16 mouse cellular contexts compared by ENCODE assay signal in the genomic region with DNA sequence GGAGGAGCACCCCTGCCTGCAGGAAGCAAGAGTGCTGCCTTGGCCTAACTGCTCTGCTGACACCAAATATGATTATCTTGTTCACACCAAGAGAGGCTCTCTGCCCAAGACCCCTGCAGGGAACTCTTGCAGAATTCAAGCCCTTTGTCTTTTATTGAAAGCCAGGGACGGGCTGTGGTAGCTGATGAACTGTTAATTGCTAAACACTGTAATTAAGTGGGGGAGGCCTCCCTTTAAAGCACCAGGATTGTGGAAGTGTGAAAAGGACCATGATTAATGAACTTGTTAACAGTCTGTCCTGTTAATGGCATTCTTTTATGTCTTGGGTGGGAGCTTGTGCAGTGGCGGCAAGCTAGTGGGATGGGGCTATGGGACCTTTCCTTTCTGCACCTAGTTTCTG.
"Had no signal": no experiment of that assay in that cellular context is flagged by ENCODE, and none has a peak within 500 bp of the region (broad histone marks: within the 10 kb centered on the region; RNA-seq: fewer than 3 reads in every experiment).

No protein-coding gene starts in this region.

- H3K27me3 ChIP-seq: liver, embryonic 13.5 days; lung, embryonic 15.5 days; midbrain, embryonic 12.5 days; stomach, embryonic 15.5 days had no signal

- H3K9me3 ChIP-seq: liver, embryonic 13.5 days; lung, embryonic 15.5 days; midbrain, embryonic 12.5 days; neural tube, embryonic 12.5 days; stomach, embryonic 15.5 days had no signal

- H3K27ac ChIP-seq: kidney, postnatal 0 days; layer of hippocampus, adult 2 months; limb, embryonic 12.5 days; liver, embryonic 13.5 days; lung, embryonic 15.5 days; midbrain, embryonic 12.5 days; neural tube, embryonic 12.5 days; stomach, embryonic 15.5 days had no signal

- H3K36me3 ChIP-seq: limb, embryonic 12.5 days; liver, embryonic 13.5 days; lung, embryonic 15.5 days; midbrain, embryonic 12.5 days; neural tube, embryonic 12.5 days; stomach, embryonic 15.5 days had no signal

- H3K4me1 ChIP-seq: liver, embryonic 13.5 days; lung, embryonic 15.5 days; stomach, embryonic 15.5 days had no signal

- H3K4me2 ChIP-seq: limb, embryonic 12.5 days; liver, embryonic 13.5 days; lung, embryonic 15.5 days; midbrain, embryonic 12.5 days; neural tube, embryonic 12.5 days; stomach, embryonic 15.5 days had no signal

- H3K4me3 ChIP-seq: layer of hippocampus, adult 2 months; limb, embryonic 12.5 days; liver, embryonic 13.5 days; lung, embryonic 15.5 days; midbrain, embryonic 12.5 days; myocyte; neural tube, embryonic 12.5 days; stomach, embryonic 15.5 days had no signal

- DNase-seq: kidney, adult 11 months; kidney, adult 9 months; kidney, postnatal 36 days; liver; liver, embryonic 13.5 days; liver, postnatal 0 days; thymus, adult 2 months; thymus, postnatal 4 days had no signal

- H3K9ac ChIP-seq: limb, embryonic 12.5 days; liver, embryonic 13.5 days; liver, postnatal 0 days; lung, embryonic 15.5 days; midbrain, embryonic 12.5 days; neural tube, embryonic 12.5 days; stomach, embryonic 15.5 days had no signal

- ATAC-seq: liver, postnatal 0 days had no signal
